Mouse (Mus musculus) stomach, embryonic 14.5 days (tissue): ENCODE measurements around the gene Cercam. TPM values are rescaled to one million over a fixed set of nuclear protein-coding genes. Genes with fewer than 3 reads are reported as not detected.

ENCODE experiments used
- ATAC-seq: fragments of 200-750 bp; cut with Nextera tagmentation; 2 replicates; pipeline ENCODE4 v1.8.0; 2017; ENCODE audit warnings: low read depth, moderate TSS enrichment; ENCODE audit not compliant: insufficient number of reproducible peaks, insufficient read depth, low FRiP score
- H3K27ac ChIP-seq: fragments of 300-500 bp; sonication (generic); 2 replicates; pipeline ENCODE4 v1.5.1; 2014; ENCODE audit warnings: mild to moderate bottlenecking, low read length, moderate library complexity, mixed read lengths
- H3K27me3 ChIP-seq: fragments of 300-500 bp; sonication (generic); 2 replicates; pipeline ENCODE4 v1.6.1; 2014; ENCODE audit warnings: low read length, control low read depth, mixed read lengths; ENCODE audit not compliant: control insufficient read depth, insufficient read depth
- H3K36me3 ChIP-seq: fragments of 300-500 bp; sonication (generic); 2 replicates; pipeline ENCODE4 v1.6.1; 2014; ENCODE audit warnings: mild to moderate bottlenecking, control low read depth, low read length, moderate library complexity, mixed read lengths; ENCODE audit not compliant: control insufficient read depth, insufficient read depth
- H3K4me1 ChIP-seq: fragments of 300-500 bp; sonication (generic); 2 replicates; pipeline ENCODE4 v1.6.1; 2014; ENCODE audit warnings: low read length, control low read depth, mixed read lengths; ENCODE audit not compliant: control insufficient read depth, insufficient read depth
- H3K4me2 ChIP-seq: fragments of 300-500 bp; sonication (generic); replicated peaks from 2 replicates; pipeline ENCODE4 v1.6.1; 2014; ENCODE audit warnings: low read depth, low read length, control low read depth
- H3K4me3 ChIP-seq: fragments of 300-500 bp; sonication (generic); 2 replicates; pipeline ENCODE4 v1.5.1; 2014; ENCODE audit warnings: low read depth, low read length, control low read depth
- H3K9ac ChIP-seq: fragments of 300-500 bp; sonication (generic); replicated peaks from 2 replicates; pipeline ENCODE4 v1.6.1; 2014; ENCODE audit warnings: low read depth, mild to moderate bottlenecking, control low read depth, low read length, moderate library complexity, mixed read lengths
- H3K9me3 ChIP-seq: fragments of 300-500 bp; sonication (generic); 2 replicates; pipeline ENCODE4 v1.6.1; 2016; ENCODE audit warnings: low read depth, low read length, control low read depth; ENCODE audit not compliant: control insufficient read depth
- WGBS: fragments of 180-500 bp; shearing (Covaris S2); extraction: QIAGEN DNeasy Blood & Tissue Kit; methylation state at CpG from one replicate; pipeline ENCODE4 v1.1.7; 2014; 5-methylcytosine and 5-hydroxymethylcytosine counted together
- polyA plus RNA-seq: library from polyadenylated mRNA; unstranded; fragments of >200 nt; fragmentation: Nextera tagmentation; extraction: Ambion mirVana; gene quantifications from 2 replicates; pipeline ENCODE4 v1.2.1, GENCODE M21; 2014

The Cercam gene
- 23.6 and 28.1 TPM in 2 replicates for polyA plus RNA-seq

- peaks cover 4% of the 10 kb centered on the region; the same call in 1 of the 2 replicates for H3K4me1 ChIP-seq
- H3K27ac ChIP-seq, result peak within 1 kb of the TSS; percentile 52; the same call in 1 of the 2 replicates
- no peaks in the 10 kb centered on the region for H3K27me3 ChIP-seq
- H3K9ac ChIP-seq, result peak within 1 kb of the TSS; percentile 64
- H3K9me3 ChIP-seq, result no peaks in the 10 kb centered on the region
- WGBS, result under 1% methylated on average over 44 of the region's 44 CpGs
- peak; percentile 91 for ATAC-seq
- H3K4me3 ChIP-seq, result peak within 1 kb of the TSS; percentile 57
- H3K36me3 ChIP-seq, result no peaks in the 10 kb centered on the region; the same call in 1 of the 2 replicates
- H3K4me2 ChIP-seq, result peak within 1 kb of the TSS; percentile 93
These were observed at the start of gene Cercam for GRCm38 (mm10) chr2:29868949-29869645. Cercam (plus strand) TSS chr2:29869164.

- ATAC-seq, result no peak
- no peaks in the 10 kb centered on the region for H3K27me3 ChIP-seq
- H3K4me2 ChIP-seq, result peak overlapping the region; percentile 62
- peaks cover 19% of the 10 kb centered on the region for H3K36me3 ChIP-seq
- peak overlapping the region; percentile 40; the same call in 1 of the 2 replicates for H3K9ac ChIP-seq
- 17% methylated on average over 2 of the region's 2 CpGs for WGBS
- H3K4me3 ChIP-seq, result peak overlapping the region; percentile 39
- H3K27ac ChIP-seq, result peak overlapping the region; percentile 95; the same call in 1 of the 2 replicates
- H3K4me1 ChIP-seq, result no peaks in the 10 kb centered on the region; the same call in 1 of the 2 replicates
- H3K9me3 ChIP-seq, result no peaks in the 10 kb centered on the region
These were observed 49.6 kb upstream of the Cercam start for GRCm38 (mm10) chr2:29819363-29819762.

GRCm38 (mm10) chr2:29820025-29820817 is 48.7 kb upstream of the Cercam start, which contains the start of gene Urm1:
Urm1 (plus strand) TSS chr2:29820075.
- H3K9ac ChIP-seq, result peak within 1 kb of the TSS; percentile 40
- no peaks in the 10 kb centered on the region for H3K27me3 ChIP-seq
- peaks cover 12% of the 10 kb centered on the region; the same call in 1 of the 2 replicates for H3K36me3 ChIP-seq
- H3K9me3 ChIP-seq, result no peaks in the 10 kb centered on the region
- peak within 1 kb of the TSS; percentile 95 for H3K27ac ChIP-seq
- H3K4me3 ChIP-seq, result peak within 1 kb of the TSS; percentile 39
- WGBS, result under 1% methylated on average over 35 of the region's 35 CpGs
- no peaks in the 10 kb centered on the region; the same call in 1 of the 2 replicates for H3K4me1 ChIP-seq
- peak within 1 kb of the TSS; percentile 62 for H3K4me2 ChIP-seq
- peak; percentile 75; the same call in 1 of the 2 replicates for ATAC-seq

GRCm38 (mm10) chr2:29826318-29826925 is 42.5 kb upstream of the Cercam start:
- Histone ChIP-seq H3K4me3 (peak overlapping the region; percentile 73), H3K27ac (peak overlapping the region; percentile 95), H3K4me2 (peak overlapping the region; percentile 83), H3K36me3 (no peaks in the 10 kb centered on the region; the same call in 1 of the 2 replicates), H3K9ac (peak overlapping the region; percentile 73), H3K4me1 (peaks cover 11% of the 10 kb centered on the region), H3K9me3 (no peaks in the 10 kb centered on the region), H3K27me3 (no peaks in the 10 kb centered on the region)
- WGBS, result 7% methylated on average over 11 of the region's 11 CpGs
- ATAC-seq, result no peak

- peak overlapping the region; percentile 95 for H3K27ac ChIP-seq
- peak overlapping the region; percentile 73 for H3K9ac ChIP-seq
- no peaks in the 10 kb centered on the region for H3K9me3 ChIP-seq
- H3K27me3 ChIP-seq, result no peaks in the 10 kb centered on the region
- WGBS, result 0% methylated on average over 48 of the region's 48 CpGs
- peak; percentile 96 for ATAC-seq
- H3K4me2 ChIP-seq, result peak overlapping the region; percentile 83
- H3K4me3 ChIP-seq, result peak overlapping the region; percentile 73
- peaks cover 11% of the 10 kb centered on the region for H3K4me1 ChIP-seq
- H3K36me3 ChIP-seq, result no peaks in the 10 kb centered on the region; the same call in 1 of the 2 replicates
These were observed 41.8 kb upstream of the Cercam start for GRCm38 (mm10) chr2:29826926-29827708.

GRCm38 (mm10) chr2:29827709-29828024 is 41.3 kb upstream of the Cercam start:
- ATAC-seq, result no peak
- Histone ChIP-seq H3K4me2 (peak overlapping the region; percentile 66), H3K36me3 (peaks cover 1% of the 10 kb centered on the region), H3K27ac (0 out of 2 replicates have a peak overlapping the region, but pooled peaks have one; percentile 52), H3K27me3 (no peaks in the 10 kb centered on the region), H3K4me3 (peak overlapping the region; percentile 73), H3K9me3 (no peaks in the 10 kb centered on the region), H3K9ac (peak overlapping the region; percentile 69), H3K4me1 (peaks cover 11% of the 10 kb centered on the region)
- 4% methylated on average over 12 of the region's 12 CpGs for WGBS

- no peak overlapping the region for H3K4me3 ChIP-seq
- H3K9ac ChIP-seq, result no peak overlapping the region
- no peaks in the 10 kb centered on the region for H3K9me3 ChIP-seq
- peaks cover 5% of the 10 kb centered on the region for H3K36me3 ChIP-seq
- no peak overlapping the region for H3K27ac ChIP-seq
- ATAC-seq, result no peak
- H3K4me1 ChIP-seq, result peaks cover 10% of the 10 kb centered on the region
- no peaks in the 10 kb centered on the region for H3K27me3 ChIP-seq
- no peak overlapping the region for H3K4me2 ChIP-seq
- WGBS, result 83% methylated on average over 4 of the region's 4 CpGs
These were observed 37.9 kb upstream of the Cercam start for GRCm38 (mm10) chr2:29831106-29831505.
